7 mouse cellular contexts compared by ENCODE assay signal in the genomic region with DNA sequence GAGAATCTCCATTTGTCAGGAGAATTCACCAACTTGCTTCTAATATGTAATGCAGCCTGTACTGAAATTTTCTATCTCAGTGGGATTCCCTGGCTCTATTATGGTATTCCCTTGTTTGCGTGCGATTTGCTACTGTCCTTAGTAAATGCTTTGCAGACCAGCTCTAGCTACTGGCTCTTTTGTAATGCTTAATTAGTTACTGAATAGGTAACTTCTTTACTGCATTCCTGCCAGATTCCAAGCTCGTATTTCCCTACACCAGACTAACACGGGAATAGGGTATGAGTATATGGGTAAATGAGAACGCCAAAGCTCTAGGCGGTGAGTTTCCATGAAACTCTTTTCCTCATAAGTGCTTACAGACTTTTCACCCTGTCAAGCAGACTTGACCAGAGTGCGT.
A peak's percentile ranks its signal among the peaks of the same experiment; 100 is the strongest.
DNase-seq lines count a peak whose midpoint lies in the region; ATAC-seq and TF ChIP-seq lines count a peak whose summit lies in the region.
"Not testable (repeated sequence)": the region's sequence is repeated elsewhere in the genome, so short reads cannot be mapped to it uniquely, and the experiment has no call there.

No protein-coding gene starts in this region.

- 37% methylated on average over 7 of the region's 7 CpGs for WGBS in kidney, adult 2 months
- WGBS in kidney, embryonic 16.5 days: 44% methylated on average over 7 of the region's 7 CpGs

- peak overlapping the region; percentile 86 for H3K27ac ChIP-seq in ES-Bruce4 (ENCODE audit: insufficient read depth, low read length)
- peak overlapping the region; percentile 80 for H3K27ac ChIP-seq in ES-E14 (ENCODE audit: insufficient read depth, low read depth, low read length, poor library complexity, severe bottlenecking)
- H3K27ac ChIP-seq in kidney, adult 2 months (ENCODE audit: insufficient read depth, low read depth, low read length); kidney, embryonic 16.5 days (ENCODE audit: low read length): not testable (repeated sequence)

- not testable (repeated sequence) for TF ChIP-seq EP300 in ES-Bruce4 (IDR thresholded peaks at IDR 0.05; ENCODE audit: insufficient read depth, low read depth, low read length)

- not testable (repeated sequence) for H3K9ac ChIP-seq in ES-Bruce4 (ENCODE audit: low read depth, poor library complexity, severe bottlenecking); ES-E14 (ENCODE audit: insufficient read depth, low read depth, low read length, poor library complexity, severe bottlenecking); kidney, embryonic 16.5 days (replicated peaks; ENCODE audit: low read length)

- not testable (repeated sequence) for H3K4me1 ChIP-seq in ES-Bruce4 (ENCODE audit: control insufficient read depth, insufficient read depth, low read length); kidney, adult 2 months (ENCODE audit: control insufficient read depth, insufficient read depth, low read length); kidney, embryonic 16.5 days (ENCODE audit: insufficient read depth, low read length)
- H3K4me1 ChIP-seq in ES-E14 (ENCODE audit: control insufficient read depth in 2 of 2, insufficient read depth in 2 of 2, low read length in 2 of 2, poor library complexity in 1 of 2): peaks cover 3 to 11% of the 10 kb centered on the region in 2 experiments; a peak in 3 of 4 replicates

- H3K4me3 ChIP-seq in ES-Bruce4 (ENCODE audit: low read depth, low read length); ES-E14 (ENCODE audit: insufficient read depth in 1 of 2, low read depth in 1 of 2, low read length in 2 of 2, poor library complexity in 1 of 2, severe bottlenecking in 1 of 2); kidney, adult 2 months (ENCODE audit: insufficient read depth, low read depth, low read length); kidney, embryonic 16.5 days (ENCODE audit: low read length): not testable (repeated sequence)

- H3K36me3 ChIP-seq in ES-Bruce4 (ENCODE audit: control insufficient read depth, insufficient read depth, low read length, poor library complexity, severe bottlenecking); ES-E14 (ENCODE audit: control insufficient read depth, insufficient read depth, low read length, poor library complexity, severe bottlenecking); kidney, adult 2 months (ENCODE audit: control insufficient read depth, insufficient read depth, low read length); kidney, embryonic 16.5 days (ENCODE audit: insufficient read depth, low read length): not testable (repeated sequence)

- H3K4me2 ChIP-seq in kidney, embryonic 16.5 days (replicated peaks; ENCODE audit: low read depth, low read length): not testable (repeated sequence)

- peak; percentile 82 for ATAC-seq in kidney, embryonic 16.5 days (ENCODE audit: low FRiP score, low TSS enrichment)

- TF ChIP-seq CTCF in ES-Bruce4 (IDR thresholded peaks at IDR 0.05; ENCODE audit: low read depth, low read length); brain, embryonic 14.5 days (IDR thresholded peaks at IDR 0.05; ENCODE audit: borderline replicate concordance, extremely low read depth, insufficient read depth, insufficient read length); kidney, adult 2 months (conservative IDR thresholded peaks at IDR 0.05; ENCODE audit: insufficient read depth, insufficient read length, low read depth, low read length): not testable (repeated sequence)

- not testable (repeated sequence) for DNase-seq in ES-E14 (ENCODE audit: low read depth, low spot score)
- peak; percentile 96 for DNase-seq in R1 (ENCODE audit: low read depth, low spot score)
- DNase-seq in brain, embryonic 14.5 days (ENCODE audit: low read depth): peak; percentile 1
- peak; percentile 27 for DNase-seq in kidney, adult 2 months
- peak; percentile 1 for DNase-seq in kidney, postnatal 14 days

- not testable (repeated sequence) for TF ChIP-seq POLR2A in ES-Bruce4 (IDR thresholded peaks at IDR 0.05; ENCODE audit: insufficient read depth, low read length); brain, embryonic 14.5 days (IDR thresholded peaks at IDR 0.05; ENCODE audit: borderline replicate concordance, extremely low read depth, insufficient read depth, insufficient read length, poor library complexity, severe bottlenecking); kidney, adult 2 months (IDR thresholded peaks at IDR 0.05; ENCODE audit: low read depth, low read length)

- in situ Hi-C loops in ES-E14 (cut with MboI; ENCODE audit: low sequenced_read_pairs in 2 of 2, unreplicated experiment in 2 of 2): not testable (repeated sequence)

- H3K27me3 ChIP-seq in ES-Bruce4 (ENCODE audit: control insufficient read depth, insufficient read depth, low read length, poor library complexity, severe bottlenecking); kidney, adult 2 months (replicated peaks; ENCODE audit: control insufficient read depth, insufficient read depth, low read length); kidney, embryonic 16.5 days (ENCODE audit: insufficient read depth, low read length): not testable (repeated sequence)

- not testable (repeated sequence) for H3K9me3 ChIP-seq in ES-Bruce4 (replicated peaks; ENCODE audit: control insufficient read depth, insufficient read depth, low read length, poor library complexity, severe bottlenecking); ES-E14 (ENCODE audit: control insufficient read depth, insufficient read depth, low read depth, low read length); kidney, embryonic 16.5 days (ENCODE audit: low read length)
